Mouse (Mus musculus): Measurements from ENCODE around the gene Zfp831.
A peak's percentile ranks its signal among the peaks of the same experiment; 100 is the strongest.

Gene Zfp831

DNA sequence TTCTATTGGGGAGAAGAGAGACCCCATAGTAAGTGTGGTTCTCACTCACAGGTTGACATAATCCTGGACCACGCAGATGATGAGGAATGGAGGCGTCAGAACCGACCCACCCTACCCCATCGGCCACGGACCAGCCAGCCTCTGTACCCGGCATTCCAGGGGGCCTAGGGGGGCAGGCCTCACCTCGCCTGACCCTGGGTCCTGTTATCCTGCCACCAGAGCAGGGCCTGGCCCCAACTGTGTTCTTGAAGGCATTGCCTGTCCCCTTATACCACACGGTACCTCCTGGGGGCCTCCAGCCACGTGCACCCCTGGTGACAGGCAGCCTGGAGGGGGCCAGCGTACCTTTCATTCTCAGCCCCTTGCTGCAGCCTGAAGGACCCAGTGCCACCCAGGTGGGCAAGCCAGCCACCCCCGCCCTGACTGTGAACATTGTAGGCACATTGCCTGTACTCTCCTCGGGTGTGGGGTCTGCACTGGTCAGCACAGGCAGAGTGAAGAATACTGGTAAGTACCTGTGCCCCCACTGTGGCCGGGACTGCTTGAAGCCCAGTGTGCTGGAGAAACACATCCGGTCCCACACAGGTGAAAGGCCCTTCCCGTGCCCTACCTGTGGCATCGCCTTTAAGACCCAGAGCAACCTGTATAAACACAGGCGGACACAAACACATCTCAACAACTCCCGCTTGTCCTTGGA lies at the start of gene Zfp831:
Zfp831 (plus strand) TSS at position 87 of the 697 bp plus-strand sequence.
- no peak for DNase-seq

DNA sequence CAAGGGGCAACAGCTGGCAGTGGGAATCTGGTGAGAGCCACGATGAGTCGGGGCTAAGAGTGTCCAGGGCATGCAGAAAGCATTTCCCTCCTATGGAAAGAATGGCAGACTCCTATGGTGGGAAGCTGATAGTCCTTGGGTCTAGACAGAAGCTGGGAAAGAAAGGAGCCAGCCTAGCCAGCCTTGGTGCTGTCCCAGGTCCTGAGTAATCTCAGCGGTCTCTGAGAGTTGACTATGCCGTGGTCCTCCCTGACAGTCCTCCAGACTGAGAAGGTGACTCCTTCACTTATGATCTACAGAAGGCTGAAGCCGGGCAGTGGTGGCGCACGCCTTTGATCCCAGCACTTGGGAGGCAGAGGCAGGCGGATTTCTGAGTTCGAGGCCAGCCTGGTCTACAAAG lies 48.4 kb upstream of the Zfp831 start:
- no peak for DNase-seq

- no peak for DNase-seq
These were observed 47.7 kb upstream of the Zfp831 start for GRCm38 (mm10) chr2:174595611-174596010.

DNA sequence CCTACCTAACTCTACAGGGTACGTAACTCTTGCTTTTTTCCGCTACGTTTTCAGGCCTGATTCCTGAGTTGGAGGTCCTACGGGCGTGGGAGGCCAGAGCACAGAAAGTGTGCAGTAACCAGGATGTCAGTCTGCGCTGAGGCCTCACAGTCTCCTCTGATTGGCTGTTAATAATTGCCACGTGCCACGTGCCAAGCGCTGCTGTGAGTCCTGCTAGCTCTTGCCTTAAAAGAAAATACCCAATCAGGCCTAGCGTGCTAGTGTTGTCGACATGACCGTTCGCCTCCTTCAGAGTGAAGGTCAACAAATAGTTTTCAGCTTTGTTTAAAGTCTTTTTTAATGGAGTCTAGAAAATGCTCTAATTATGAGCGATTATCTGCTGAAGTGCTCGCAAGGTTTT lies 46.9 kb upstream of the Zfp831 start:
- no peak for DNase-seq

DNA sequence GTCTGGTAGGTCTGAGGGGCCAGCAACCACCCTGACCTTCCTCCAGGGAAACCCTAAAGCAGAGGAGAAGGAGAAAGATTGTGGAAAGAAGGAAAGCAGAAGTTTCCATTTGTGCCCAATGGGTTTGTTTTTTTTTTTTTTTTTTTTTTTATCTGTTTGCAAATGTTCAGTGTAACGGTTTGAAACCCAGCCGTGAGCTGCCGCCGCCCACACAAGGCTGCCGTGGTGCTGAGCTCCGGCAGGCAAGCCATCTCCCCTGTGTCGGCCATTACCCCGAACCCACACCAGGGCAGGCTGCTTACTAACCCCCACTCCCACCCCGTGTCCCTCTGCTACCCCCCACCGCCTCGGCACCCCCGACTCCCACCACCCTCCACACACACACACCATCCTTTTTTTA lies 44.9 kb upstream of the Zfp831 start:
- DNase-seq: peak; percentile 65

DNA sequence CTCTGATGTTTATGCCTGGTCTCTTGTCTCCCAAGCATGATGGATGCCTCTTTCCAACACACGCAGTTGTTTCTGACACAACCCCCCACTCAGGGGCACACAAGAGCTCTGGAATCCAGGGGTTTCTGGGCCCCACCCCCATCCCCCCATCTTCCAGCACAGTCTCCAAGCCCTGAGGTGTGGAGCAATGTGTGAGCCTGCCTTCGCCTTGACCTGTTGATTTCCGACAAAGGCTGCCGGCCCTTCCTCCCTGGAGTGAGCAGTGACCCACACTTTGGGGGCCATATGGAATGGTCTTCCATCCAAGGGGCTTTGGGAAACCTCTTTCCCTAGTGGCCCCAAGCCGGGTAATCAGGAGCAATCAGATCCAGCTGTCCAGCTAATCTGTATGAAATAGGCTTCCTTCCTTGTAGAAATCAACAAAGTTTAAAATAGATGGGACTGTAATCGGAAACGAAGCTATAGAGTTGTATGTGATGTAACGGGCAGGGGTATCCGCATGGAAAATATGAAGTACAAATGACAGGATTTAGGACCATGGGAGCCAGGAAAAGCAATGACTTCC lies 44.2 kb upstream of the Zfp831 start:
- peak; percentile 17 for DNase-seq

GRCm38 (mm10) chr2:174599853-174600271 lies 43.5 kb upstream of the Zfp831 start:
- DNase-seq: peak; percentile 68

- no peak for DNase-seq
These were observed 41.2 kb upstream of the Zfp831 start for GRCm38 (mm10) chr2:174601938-174602685.

- DNase-seq: no peak
These were observed 40.0 kb upstream of the Zfp831 start for GRCm38 (mm10) chr2:174603321-174603720.

DNA sequence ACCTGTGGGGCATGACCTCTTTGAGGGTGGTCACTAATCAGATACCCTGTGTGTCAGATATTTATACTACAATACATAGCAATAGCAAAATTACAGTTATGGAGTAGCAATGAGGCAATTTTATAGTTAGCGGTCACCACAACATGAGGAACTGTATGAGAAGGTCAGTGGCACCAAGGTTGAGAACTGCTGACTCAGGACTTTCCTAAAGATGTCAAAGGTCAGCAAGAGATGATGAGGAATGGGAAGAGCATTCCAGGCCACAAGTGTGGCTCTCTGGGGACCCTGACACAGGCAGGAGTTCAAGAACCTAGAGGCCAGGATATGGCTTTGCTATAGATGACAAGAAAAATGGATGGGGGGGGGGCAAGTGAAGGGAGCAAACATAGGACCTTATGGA lies 38.3 kb upstream of the Zfp831 start:
- no peak for DNase-seq

DNA sequence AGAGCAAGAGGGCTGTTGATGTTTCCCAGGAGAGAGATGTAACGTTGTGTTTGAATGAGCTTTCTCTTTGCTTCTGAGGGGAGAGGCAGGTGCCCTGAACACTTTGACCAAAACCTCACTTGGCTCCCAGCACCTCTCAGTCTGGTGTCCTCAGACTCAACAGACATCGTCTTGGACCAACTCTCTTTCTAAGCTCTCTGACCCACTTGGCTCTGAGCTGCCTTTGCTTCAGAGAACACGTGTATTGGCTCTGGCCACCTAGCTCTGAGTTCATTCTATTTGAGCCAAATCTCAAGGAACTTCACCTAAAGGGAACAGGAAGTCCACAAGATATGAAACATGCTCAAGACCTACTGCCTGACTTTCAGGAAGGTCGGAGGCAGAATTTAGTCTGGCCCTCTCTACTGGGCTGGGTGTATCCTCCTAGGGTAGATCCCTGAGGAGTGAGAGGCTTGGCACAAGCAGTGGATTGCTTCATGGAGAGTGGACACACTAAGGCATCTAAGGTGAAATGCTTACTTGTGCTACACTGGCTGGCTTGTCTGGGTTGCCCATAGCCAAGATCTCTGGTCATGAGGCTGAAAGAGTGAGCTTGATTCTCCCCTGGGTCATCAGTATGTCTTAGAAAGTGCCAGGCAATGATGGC lies 37.8 kb upstream of the Zfp831 start:
- DNase-seq: no peak

DNA sequence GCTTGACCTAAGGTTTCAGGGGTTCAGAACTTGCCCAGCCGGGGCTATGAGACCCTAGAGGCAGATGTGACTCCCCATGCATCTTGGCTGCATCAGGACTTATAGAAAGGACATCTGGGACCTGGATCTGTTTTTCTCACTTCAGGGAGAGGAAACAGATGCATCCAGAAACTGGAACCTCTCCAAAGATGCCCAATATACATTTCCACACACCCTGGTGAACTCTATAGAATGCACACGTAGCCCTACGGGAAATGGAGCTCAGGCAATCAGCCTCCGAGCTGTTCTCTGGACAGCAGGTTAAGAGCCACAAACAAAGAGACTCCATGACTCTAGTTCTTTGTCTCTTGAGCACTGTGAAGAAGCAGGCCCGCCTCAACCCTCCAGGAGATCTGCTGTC lies 37.0 kb upstream of the Zfp831 start:
- DNase-seq: no peak

GRCm38 (mm10) chr2:174609892-174610291 lies 33.4 kb upstream of the Zfp831 start:
- no peak for DNase-seq

DNA sequence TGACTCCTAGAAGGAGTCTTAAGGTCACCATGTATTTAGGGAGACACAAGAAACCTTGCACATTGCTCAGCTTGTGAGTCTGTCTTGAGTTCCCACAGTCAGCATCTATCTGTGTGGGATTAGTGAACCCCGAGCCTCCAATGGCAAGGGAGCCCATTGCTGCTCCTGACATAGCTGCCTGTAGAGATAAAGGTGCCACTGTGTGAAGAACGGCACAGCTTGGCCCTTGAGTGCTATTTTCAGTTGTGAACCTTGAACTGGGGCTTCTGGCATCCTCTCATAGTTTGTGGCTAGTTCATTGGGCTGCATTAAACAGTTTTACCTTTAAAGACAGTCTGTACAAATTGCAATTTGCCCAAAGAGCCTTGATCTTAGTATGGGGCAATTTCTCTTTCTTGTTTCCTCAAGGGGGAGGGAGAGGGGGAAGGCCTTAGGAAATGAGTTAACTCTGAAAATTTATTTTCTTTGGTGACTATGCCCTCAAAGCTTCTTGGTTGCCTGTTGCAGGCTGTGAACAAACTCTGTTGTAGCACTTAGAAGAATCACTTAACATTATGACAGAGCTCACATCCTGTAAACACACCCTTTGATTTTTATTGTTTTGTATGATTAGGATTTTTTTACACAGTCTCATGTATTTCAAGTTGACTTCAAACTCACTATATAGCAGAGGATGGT lies 30.8 kb upstream of the Zfp831 start:
- no peak for DNase-seq

GRCm38 (mm10) chr2:174613221-174613620 lies 30.1 kb upstream of the Zfp831 start:
- no peak for DNase-seq

DNA sequence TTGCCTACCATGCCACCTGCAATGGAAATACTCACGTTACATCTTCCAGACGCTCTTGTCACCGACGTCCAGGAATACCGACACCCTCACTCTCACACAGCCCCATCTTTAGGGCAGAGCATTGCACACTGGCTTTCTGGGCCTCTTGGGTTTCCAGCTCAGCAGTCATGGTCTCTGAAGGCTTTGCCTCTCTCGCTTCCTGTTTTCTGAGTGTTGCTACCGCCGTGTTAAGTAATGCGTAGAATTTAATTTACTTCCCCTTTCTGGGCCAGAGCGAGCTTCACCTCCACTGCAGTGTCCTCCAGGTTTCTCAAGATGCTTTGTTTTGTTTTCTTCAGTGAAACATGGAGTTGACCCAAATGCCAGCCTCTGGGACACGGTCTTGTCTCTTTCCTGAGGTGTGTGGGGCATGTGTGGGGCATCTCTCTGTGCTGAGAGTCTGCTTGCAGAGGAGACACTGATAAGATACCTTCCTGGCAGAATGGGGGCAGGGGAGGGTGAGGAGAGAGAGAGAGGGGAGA lies 29.4 kb upstream of the Zfp831 start:
- no peak for DNase-seq

DNA sequence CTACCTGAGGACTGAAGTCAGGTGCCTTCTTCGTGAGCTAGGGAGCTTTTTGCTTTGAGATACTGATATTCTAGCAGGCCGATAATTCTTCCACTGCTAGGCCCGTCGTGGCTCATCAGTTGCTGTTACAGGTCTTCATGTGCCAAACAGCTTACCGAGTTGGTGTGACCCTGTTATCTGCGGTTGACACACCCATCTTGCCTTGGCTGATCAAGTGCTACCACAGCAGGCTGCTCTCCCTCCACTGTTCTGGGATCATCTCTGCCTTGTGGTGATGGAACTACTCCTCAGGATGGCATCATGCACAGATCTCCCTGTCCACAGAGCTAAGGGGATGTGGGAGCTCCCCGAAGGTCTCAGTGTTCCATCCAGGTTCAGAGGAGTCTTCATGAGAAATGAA lies 21.5 kb upstream of the Zfp831 start:
- DNase-seq: no peak

DNA sequence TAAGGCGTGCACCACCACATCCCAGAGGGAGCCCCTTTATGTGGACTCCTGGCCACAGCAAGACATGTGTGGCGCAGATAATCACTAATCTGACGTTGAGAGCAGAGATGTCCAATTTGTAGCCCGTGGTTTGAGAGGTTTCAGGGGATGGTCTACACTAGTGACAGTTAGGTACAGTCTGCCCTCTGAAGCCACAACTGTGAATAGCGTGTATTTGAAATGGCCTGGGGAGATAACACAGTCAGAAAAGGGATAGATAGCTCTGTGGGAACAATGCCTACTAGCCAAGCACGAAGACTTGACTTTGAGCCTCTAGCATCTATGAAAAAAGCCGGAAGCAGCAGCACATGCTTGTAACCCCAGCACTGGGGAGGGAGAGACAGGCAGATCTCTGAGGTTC lies 18.9 kb upstream of the Zfp831 start:
- DNase-seq: no peak

DNA sequence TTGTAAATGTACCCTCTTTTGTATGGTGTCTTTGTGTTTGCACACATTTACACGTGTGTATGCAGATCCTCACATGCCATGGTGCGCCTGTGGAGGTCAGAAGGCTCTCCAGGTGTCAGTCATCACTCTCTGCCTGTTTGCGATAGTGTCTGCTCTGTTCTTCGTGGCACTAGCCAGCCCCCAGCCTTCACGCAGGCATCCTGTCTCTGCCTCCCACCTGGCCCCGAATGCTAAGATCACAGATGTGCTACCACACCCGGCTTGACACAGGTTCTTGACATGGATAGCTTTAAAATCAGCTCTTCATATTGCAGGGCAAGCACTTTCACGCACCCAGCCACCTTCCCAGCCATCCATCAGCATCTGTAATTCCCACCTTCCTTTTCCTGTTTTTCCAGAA lies 16.3 kb upstream of the Zfp831 start:
- DNase-seq: no peak

- DNase-seq: no peak
These were observed 14.0 kb upstream of the Zfp831 start for GRCm38 (mm10) chr2:174629299-174629850.

DNA sequence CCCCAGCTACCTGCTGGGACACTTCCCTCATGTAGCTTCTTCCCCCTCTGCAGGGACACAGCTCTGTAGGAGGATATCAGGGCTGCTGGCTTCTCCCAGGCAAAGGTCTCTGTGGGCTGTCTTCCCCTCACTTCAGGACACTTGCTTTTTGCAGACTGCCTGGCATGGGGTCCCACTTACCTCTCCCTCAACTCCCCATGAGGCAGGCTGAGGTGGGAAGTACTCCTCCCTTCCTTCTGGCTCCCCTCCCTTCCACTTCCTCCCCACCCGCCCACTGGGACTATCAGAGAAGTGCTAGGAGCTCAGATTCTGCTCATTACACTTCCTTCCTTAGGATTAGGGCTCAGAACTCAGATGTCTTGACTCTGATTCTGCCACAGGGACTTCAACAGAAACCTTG lies 6.6 kb upstream of the Zfp831 start:
- no peak for DNase-seq

- DNase-seq: no peak
These were observed 1.6 kb downstream of the Zfp831 start for GRCm38 (mm10) chr2:174644975-174645374.

- DNase-seq: no peak
These were observed 9.5 kb downstream of the Zfp831 start for GRCm38 (mm10) chr2:174652864-174653263.

Data from layer of hippocampus, adult 9-11 months (tissue).